Mouse (Mus musculus): ENCODE measurements around the gene C330021F23Rik. TPM values are rescaled to one million over a fixed set of nuclear protein-coding genes. Genes with fewer than 3 reads are reported as not detected.

Gene C330021F23Rik
- 8.4 and 13.1 TPM in 2 replicates for polyA plus RNA-seq (2016; fragmentation: Nextera tagmentation; extraction: Ambion mirVana)

DNA sequence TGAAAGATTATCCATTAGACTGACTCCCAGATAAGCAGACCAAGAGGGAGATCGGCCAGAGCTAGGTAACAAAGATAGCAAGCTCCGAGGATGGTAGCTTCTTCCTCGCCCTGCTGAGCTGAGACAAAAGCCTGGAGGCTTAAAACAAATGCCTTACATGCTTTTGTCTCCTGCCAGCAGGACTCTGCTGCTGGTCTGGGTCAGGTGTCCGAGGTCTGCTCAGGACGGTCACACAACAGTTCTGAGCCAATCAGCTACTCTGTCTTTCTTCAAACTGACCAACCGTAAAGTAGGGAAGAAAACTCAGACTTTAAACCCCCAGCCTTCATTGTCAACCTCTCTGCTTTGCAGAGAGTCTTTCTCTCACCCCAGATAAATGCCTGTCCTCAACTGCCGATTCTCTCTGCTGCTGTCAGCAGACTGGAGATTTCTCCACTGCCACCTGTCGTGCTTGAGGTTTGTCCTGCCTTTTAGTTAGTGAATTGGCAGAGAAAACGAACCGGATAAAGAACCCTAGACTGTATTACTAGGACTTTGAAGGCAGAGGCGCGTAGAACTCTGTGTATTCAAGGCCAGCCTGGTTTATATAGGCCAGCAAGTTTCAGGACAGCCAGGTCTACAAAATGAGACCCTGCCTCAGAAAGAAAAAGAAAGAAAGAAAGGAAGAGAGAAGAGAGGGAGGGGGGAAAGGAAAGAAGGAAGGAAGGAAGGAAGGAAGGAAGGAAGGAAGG lies at the start of gene C330021F23Rik:
C330021F23Rik (plus strand) TSS at position 350 of the 731 bp plus-strand sequence.
- H3K4me1 ChIP-seq, result peaks cover 27% of the 10 kb centered on the region
- peaks cover 5% of the 10 kb centered on the region for H3K36me3 ChIP-seq (replicated peaks)
- H3K9me3 ChIP-seq, result no peaks in the 10 kb centered on the region
- peak within 1 kb of the TSS; percentile 91 for H3K27ac ChIP-seq
- WGBS, result 2% methylated on average over 12 of the region's 12 CpGs
- DNase-seq (ENCODE audit: extremely low spot score, low spot score), result peak; percentile 61
- peak within 1 kb of the TSS; percentile 55 for H3K4me3 ChIP-seq
- H3K27me3 ChIP-seq (ENCODE audit: poor library complexity, severe bottlenecking), result no peaks in the 10 kb centered on the region

DNA sequence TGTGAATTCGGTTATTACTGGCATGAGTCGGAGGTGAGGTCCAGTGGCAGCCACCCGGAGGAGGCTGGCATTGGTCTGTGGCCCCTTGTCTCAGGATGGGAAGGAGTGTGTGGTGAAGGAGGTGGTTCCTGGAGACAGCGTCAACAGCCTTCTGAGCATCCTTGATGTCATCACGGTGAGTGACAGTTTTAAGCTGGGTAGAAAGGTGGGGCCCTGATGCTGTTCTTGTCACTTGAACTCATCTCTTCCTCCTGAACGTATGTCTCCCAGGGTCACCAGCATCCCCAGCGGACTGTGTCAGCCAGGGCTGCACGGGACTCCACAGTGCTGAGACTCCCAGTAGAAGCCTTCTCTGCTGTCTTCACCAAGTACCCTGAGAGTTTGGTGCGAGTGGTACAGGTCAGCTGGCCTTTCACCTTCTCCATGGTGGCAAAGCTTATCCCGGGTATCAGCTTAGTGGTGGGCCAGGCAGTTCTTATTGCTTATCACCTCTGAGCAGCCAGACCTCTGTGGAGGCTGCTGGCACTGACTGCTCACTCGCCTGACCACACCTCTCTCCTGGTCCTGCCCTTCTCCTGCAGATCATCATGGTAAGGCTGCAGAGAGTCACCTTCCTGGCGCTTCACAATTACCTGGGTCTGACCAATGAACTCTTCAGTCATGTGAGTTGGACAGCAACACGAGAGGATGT lies 45.6 kb upstream of the C330021F23Rik start:
- Histone ChIP-seq H3K27me3 (ENCODE audit: poor library complexity, severe bottlenecking) (no peaks in the 10 kb centered on the region), H3K4me1 (peaks cover 3% of the 10 kb centered on the region), H3K9me3 (no peaks in the 10 kb centered on the region), H3K27ac (no peak overlapping the region), H3K36me3 (replicated peaks) (peaks cover 46% of the 10 kb centered on the region), H3K4me3 (no peak overlapping the region)
- DNase-seq (ENCODE audit: extremely low spot score, low spot score), result no peak
- WGBS, result 90% methylated on average over 13 of the region's 13 CpGs

DNA sequence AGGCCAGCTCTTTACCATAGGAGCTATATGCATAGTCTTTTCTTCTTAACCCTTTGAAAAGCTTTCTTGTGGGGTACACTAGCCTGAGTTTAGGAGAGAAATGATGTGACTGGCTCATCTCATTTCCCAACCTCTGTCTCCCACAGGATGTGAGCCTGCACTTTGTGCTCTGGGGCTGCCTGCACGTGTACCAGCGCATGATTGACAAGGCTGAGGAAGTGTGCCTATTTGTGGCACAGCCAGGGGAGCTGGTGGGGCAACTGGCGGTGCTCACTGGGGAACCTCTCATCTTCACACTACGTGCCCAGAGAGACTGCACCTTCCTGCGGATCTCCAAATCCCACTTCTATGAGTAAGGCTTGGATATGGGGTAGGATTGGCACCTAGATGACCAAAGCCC lies 37.0 kb upstream of the C330021F23Rik start:
- Histone ChIP-seq H3K36me3 (replicated peaks) (peaks cover 32% of the 10 kb centered on the region), H3K9me3 (no peaks in the 10 kb centered on the region), H3K4me3 (no peak overlapping the region), H3K27me3 (ENCODE audit: poor library complexity, severe bottlenecking) (no peaks in the 10 kb centered on the region), H3K4me1 (no peaks in the 10 kb centered on the region), H3K27ac (no peak overlapping the region)
- WGBS, result 89% methylated on average over 5 of the region's 5 CpGs
- DNase-seq (ENCODE audit: extremely low spot score, low spot score), result no peak

DNA sequence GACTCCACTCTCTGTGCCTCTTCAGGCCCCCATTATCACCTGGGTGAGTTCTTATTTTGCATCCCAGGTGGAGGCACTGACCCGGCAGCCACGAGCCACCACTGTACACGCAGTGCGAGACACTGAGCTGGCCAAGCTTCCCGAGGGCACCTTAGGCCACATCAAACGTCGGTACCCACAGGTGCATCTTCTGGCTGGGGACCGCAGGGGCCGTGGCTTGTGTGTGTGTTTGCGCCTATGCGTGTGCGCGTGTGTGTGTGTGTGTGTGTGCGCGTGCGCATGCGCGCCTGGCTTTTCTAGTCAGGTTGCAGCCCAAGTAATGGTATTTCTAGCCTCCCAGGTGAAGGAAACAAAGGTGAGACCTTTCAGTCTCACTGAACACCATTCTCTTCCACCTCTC lies 35.9 kb upstream of the C330021F23Rik start:
- WGBS, result 96% methylated on average over 18 of the region's 18 CpGs
- Histone ChIP-seq H3K9me3 (no peaks in the 10 kb centered on the region), H3K27ac (no peak overlapping the region), H3K4me1 (no peaks in the 10 kb centered on the region), H3K4me3 (no peak overlapping the region), H3K36me3 (replicated peaks) (peaks cover 34% of the 10 kb centered on the region), H3K27me3 (ENCODE audit: poor library complexity, severe bottlenecking) (no peaks in the 10 kb centered on the region)
- no peak for DNase-seq (ENCODE audit: extremely low spot score, low spot score)

DNA sequence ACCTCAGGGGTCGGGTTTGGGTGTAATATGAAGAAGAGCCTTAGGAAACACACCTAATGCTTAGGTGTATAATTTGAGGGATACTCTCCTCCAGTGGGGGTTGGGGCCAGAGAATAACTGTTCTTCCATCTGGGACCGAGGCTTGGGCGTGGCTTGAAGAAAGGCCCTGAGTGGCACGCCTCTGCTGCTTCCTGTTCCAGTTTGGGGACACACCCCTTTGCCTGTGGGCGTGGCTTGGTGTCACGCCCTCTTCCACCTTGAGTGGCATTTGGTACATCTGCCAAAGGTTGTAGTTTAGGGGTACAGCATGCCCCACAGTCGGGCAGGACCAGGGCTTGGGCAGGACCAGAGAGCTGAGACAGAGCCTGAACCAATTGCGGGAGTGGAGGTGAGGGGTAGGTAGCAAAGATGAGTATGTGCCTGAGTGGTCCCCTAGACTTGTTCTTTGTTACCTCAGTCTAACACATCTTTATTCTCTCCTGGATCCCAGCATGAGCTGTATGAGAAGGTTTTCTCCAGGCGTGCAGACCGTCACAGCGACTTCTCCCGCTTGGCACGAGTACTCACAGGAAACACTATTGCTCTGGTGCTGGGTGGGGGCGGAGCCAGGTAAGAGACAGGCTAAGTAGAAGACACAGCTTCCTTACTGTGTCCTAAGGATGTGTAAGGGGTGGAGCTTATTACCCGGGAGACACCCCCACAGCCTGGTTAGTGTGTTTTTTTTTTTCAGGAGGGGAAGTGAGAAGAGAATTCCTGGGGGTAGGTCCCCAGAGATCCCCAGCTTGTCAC lies 31.5 kb upstream of the C330021F23Rik start:
- H3K4me1 ChIP-seq, result no peaks in the 10 kb centered on the region
- H3K4me3 ChIP-seq, result no peak overlapping the region
- peaks cover 60% of the 10 kb centered on the region for H3K36me3 ChIP-seq (replicated peaks)
- no peaks in the 10 kb centered on the region for H3K9me3 ChIP-seq
- no peak overlapping the region for H3K27ac ChIP-seq
- no peak for DNase-seq (ENCODE audit: extremely low spot score, low spot score)
- WGBS, result 62% methylated on average over 15 of the region's 15 CpGs
- H3K27me3 ChIP-seq (ENCODE audit: poor library complexity, severe bottlenecking), result no peaks in the 10 kb centered on the region

DNA sequence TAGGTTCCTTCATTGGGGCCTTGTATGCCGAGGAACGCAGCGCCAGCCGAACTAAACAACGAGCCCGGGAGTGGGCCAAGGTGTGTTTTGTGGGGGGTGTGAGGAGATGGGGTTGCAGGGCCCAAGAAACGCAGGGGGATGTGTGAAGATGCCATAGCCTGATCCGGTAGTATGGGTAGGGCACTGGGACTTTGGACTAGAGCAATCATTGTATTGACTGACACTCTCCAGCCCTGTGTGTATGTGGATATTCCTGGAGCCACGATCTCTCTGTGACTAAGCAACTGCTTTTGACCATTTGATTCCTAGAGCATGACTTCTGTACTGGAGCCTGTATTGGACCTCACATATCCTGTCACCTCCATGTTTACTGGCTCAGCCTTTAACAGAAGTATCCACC lies 30.9 kb upstream of the C330021F23Rik start:
- H3K9me3 ChIP-seq, result no peaks in the 10 kb centered on the region
- no peak overlapping the region for H3K27ac ChIP-seq
- H3K36me3 ChIP-seq (replicated peaks), result peaks cover 57% of the 10 kb centered on the region
- no peaks in the 10 kb centered on the region for H3K27me3 ChIP-seq (ENCODE audit: poor library complexity, severe bottlenecking)
- no peak overlapping the region for H3K4me3 ChIP-seq
- WGBS, result 94% methylated on average over 9 of the region's 9 CpGs
- no peaks in the 10 kb centered on the region for H3K4me1 ChIP-seq
- DNase-seq (ENCODE audit: extremely low spot score, low spot score), result no peak

DNA sequence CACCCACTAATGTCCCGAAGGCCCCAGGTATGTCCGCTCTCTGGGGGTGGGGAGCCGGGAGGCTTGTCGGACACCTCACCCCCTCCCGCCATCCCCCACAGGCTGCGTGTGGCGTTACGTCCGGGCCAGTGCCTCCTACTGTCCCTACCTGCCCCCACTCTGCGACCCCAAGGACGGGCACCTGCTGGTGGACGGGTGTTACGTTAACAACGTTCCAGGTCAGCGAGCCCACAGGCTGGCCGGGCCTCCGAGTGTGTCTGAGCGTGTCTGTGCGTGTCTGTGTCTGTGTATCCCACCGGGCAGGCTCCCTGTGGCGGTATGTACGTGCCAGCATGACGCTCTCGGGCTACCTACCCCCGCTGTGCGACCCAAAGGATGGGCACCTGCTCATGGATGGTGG lies 30.1 kb upstream of the C330021F23Rik start:
- Histone ChIP-seq H3K4me3 (no peak overlapping the region), H3K27ac (no peak overlapping the region), H3K9me3 (no peaks in the 10 kb centered on the region), H3K36me3 (replicated peaks) (peaks cover 57% of the 10 kb centered on the region), H3K4me1 (no peaks in the 10 kb centered on the region), H3K27me3 (ENCODE audit: poor library complexity, severe bottlenecking) (no peaks in the 10 kb centered on the region)
- no peak for DNase-seq (ENCODE audit: extremely low spot score, low spot score)
- whole genome bisulfite sequencing, result 96% methylated on average over 26 of the region's 26 CpGs

DNA sequence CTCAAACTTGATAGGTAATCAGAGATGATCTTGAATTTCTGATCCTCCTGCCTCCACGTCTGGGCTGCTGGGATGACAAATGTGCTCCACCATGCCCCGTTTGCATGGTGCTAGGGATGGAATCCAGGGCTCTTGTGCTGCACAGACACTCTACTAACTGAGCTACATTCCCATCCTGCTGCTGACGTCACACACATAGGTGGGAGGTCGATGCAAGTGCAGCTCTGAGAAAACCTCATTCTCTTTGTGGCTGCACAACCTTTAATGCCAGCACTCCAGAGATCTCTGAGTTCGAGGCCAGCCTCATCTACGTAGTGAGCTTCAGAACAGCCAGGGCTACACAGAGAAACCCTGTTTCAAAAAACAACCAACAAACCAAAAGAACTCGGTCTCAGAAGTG lies 28.6 kb upstream of the C330021F23Rik start:
- Histone ChIP-seq H3K27ac (no peak overlapping the region), H3K9me3 (no peaks in the 10 kb centered on the region), H3K27me3 (ENCODE audit: poor library complexity, severe bottlenecking) (no peaks in the 10 kb centered on the region), H3K36me3 (replicated peaks) (peaks cover 72% of the 10 kb centered on the region), H3K4me1 (no peaks in the 10 kb centered on the region), H3K4me3 (no peak overlapping the region)
- 84% methylated on average over 7 of the region's 7 CpGs for WGBS
- DNase-seq (ENCODE audit: extremely low spot score, low spot score), result no peak

DNA sequence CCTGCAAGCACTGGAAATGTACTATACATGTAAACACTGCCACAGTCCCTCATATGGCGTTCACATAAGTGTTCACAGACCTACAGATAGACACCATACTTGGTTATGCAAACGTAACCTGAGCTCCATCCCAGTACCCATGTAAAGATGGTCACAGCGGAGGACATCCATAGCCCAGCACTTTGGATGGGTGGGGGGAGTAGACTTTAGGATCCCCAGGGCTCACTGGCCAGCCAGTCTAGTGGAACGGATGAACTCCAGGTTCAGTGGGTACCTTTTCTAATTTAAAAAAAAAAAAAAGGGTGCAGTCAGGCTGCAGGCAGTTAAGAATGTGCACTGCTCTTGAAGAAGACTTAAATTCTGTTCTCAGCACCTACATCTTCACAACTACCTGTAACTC lies 27.7 kb upstream of the C330021F23Rik start:
- Histone ChIP-seq H3K9me3 (no peaks in the 10 kb centered on the region), H3K27ac (no peak overlapping the region), H3K4me3 (no peak overlapping the region), H3K36me3 (replicated peaks) (peaks cover 81% of the 10 kb centered on the region), H3K27me3 (ENCODE audit: poor library complexity, severe bottlenecking) (no peaks in the 10 kb centered on the region), H3K4me1 (no peaks in the 10 kb centered on the region)
- 91% methylated on average over 4 of the region's 4 CpGs for WGBS
- no peak for DNase-seq (ENCODE audit: extremely low spot score, low spot score)

DNA sequence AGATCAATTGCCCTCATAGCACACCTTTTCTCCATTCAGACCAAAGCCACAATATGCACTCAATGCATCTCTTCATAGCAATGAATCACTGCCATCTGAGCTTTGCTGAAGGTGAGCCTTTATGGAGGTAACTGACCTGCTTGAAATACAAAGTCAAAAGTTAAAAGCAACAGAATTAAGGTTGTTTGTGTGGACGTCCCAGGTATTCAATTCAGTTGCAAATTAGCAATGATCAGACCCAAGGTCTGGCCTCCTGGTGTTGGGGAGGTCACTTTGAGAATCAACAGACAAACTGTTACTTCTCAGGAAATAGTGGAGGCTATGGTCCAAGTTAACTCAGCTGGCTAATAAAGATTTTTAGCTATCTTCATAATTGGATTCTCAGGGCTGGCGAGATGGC lies 21.3 kb upstream of the C330021F23Rik start:
- WGBS, result 88% methylated on average over 2 of the region's 2 CpGs
- Histone ChIP-seq H3K9me3 (no peaks in the 10 kb centered on the region), H3K4me1 (no peaks in the 10 kb centered on the region), H3K27me3 (ENCODE audit: poor library complexity, severe bottlenecking) (no peaks in the 10 kb centered on the region), H3K4me3 (no peak overlapping the region), H3K36me3 (replicated peaks) (peaks cover 39% of the 10 kb centered on the region), H3K27ac (no peak overlapping the region)
- DNase-seq (ENCODE audit: extremely low spot score, low spot score), result no peak

DNA sequence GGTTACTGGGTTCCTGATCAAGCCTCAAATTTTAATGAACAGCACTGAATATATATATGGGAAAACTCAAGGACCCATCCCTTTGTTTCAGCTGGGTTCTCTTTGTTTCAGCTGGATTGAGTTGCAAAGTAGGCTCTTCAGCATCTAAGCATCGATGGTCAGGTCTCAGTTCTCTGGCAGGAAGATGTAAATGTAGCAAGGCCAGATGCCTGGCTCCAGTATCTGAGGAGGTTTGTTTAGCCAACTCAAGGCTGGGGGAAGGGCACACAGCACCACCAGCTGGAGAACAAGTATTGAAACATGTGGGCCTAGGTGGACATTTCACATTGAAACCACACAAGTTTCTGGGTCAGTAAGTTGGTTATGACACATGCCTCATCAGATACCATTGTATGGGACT lies 15.6 kb upstream of the C330021F23Rik start:
- DNase-seq (ENCODE audit: extremely low spot score, low spot score), result no peak
- no peak overlapping the region for H3K4me3 ChIP-seq
- H3K36me3 ChIP-seq (replicated peaks), result no peaks in the 10 kb centered on the region
- no peaks in the 10 kb centered on the region for H3K27me3 ChIP-seq (ENCODE audit: poor library complexity, severe bottlenecking)
- 87% methylated on average over 1 of the region's 1 CpGs for WGBS
- H3K9me3 ChIP-seq, result no peaks in the 10 kb centered on the region
- H3K4me1 ChIP-seq, result no peaks in the 10 kb centered on the region
- H3K27ac ChIP-seq, result no peak overlapping the region

DNA sequence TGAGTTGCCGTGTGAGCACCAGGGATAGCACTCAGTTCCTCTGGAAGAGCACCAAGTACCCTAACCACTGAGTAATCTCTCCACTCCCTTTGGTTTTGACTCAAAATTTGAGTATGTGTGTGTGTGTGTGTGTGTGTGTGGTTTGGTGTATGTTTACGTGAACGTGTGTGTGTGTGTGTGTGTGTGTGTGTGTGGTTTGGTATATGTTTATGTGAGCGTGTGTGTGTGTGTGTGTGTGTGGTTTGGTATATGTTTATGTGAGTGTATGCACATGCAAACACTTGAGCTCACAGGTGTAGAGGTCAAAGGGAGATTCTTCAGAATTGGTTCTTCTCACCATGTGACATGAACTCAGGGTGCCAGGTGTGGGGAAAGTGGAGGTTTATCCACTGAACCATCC lies 11.7 kb upstream of the C330021F23Rik start:
- Histone ChIP-seq H3K4me1 (no peaks in the 10 kb centered on the region), H3K9me3 (no peaks in the 10 kb centered on the region), H3K36me3 (replicated peaks) (no peaks in the 10 kb centered on the region), H3K4me3 (no peak overlapping the region), H3K27ac (no peak overlapping the region), H3K27me3 (ENCODE audit: poor library complexity, severe bottlenecking) (no peaks in the 10 kb centered on the region)
- WGBS, result 57% methylated on average over 4 of the region's 4 CpGs
- peak; percentile 31 for DNase-seq (ENCODE audit: extremely low spot score, low spot score)

DNA sequence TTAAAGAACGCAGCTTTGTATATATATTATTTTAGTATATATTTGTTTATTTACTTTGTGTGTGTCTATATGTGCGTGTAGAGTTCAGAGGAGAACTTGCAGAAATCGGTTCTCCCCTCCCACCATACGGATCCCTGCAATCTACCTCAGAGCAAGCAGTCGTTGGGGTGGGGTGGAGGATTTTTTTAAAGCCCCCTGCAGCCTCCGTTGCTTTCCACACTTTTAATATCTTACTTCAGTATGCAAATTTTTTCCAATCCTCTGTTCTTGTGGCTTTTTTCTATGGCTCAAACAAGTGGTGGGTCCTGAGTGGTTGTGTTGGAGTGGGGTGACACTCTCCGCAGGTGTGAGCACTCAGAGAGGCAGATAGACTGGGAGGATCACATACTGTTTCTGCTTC lies 588 bp downstream of the C330021F23Rik start:
- Histone ChIP-seq H3K36me3 (replicated peaks) (peaks cover 5% of the 10 kb centered on the region), H3K27ac (peak overlapping the region; percentile 91), H3K4me1 (peaks cover 27% of the 10 kb centered on the region), H3K27me3 (ENCODE audit: poor library complexity, severe bottlenecking) (no peaks in the 10 kb centered on the region), H3K9me3 (no peaks in the 10 kb centered on the region), H3K4me3 (peak overlapping the region; percentile 55)
- 6% methylated on average over 7 of the region's 7 CpGs for WGBS
- DNase-seq (ENCODE audit: extremely low spot score, low spot score), result no peak
